Mouse (Mus musculus): ENCODE measurements around the gene Washc4.

DNA sequence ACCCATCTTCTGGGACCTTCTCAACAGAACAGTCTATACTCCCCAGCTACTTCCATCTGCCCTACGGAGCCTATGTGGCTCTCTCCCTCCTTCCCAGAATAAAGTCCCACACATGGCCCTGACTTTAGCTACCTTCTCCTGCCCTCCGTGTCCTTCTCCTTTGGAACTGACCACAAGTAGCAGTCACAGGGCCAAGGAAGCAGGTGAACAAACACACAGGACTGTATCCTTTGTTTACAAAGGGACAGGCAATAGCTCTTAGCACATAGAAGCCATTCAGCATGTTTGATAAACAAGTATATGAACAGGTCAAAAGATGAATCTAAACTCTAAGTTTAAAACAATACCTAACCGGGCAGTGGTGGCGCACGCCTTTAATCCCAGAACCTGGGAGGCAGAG, 86.3 kb downstream of the Washc4 start:
- TF ChIP-seq CTCF (IDR thresholded peaks at IDR 0.05; ENCODE audit: borderline replicate concordance, control insufficient read depth, extremely low read depth, insufficient read depth, low read length, poor library complexity) (no peak), POLR2A (IDR thresholded peaks at IDR 0.05; ENCODE audit: control insufficient read depth, extremely low read depth, insufficient read depth, low read length, poor library complexity) (no peak)

All from thymus, adult 2 months (tissue).